Mouse (Mus musculus) heart, postnatal 0 days (tissue): ENCODE measurements around the gene Vps37d. TPM values are rescaled to one million over a fixed set of nuclear protein-coding genes. Genes with fewer than 3 reads are reported as not detected.
A peak's percentile ranks its signal among the peaks of the same experiment; 100 is the strongest.

Experiments
- ATAC-seq: fragments of 200-750 bp; cut with Nextera tagmentation; 2 replicates; pipeline ENCODE4 v1.8.0; 2017; ENCODE audit warnings: low read depth, moderate number of reproducible peaks, moderate library complexity; ENCODE audit not compliant: insufficient read depth
- DNase-seq: peaks from one replicate; pipeline ENCODE4 v3.0.0-alpha.2; 2016; ENCODE audit warnings: low spot score
- H3K27ac ChIP-seq: fragments of 300-500 bp; sonication (generic); 2 replicates; pipeline ENCODE4 v1.5.1; 2014; ENCODE audit warnings: low read depth, mild to moderate bottlenecking
- H3K27me3 ChIP-seq: fragments of 300-500 bp; sonication (generic); 2 replicates; pipeline ENCODE4 v1.6.1; 2014; ENCODE audit warnings: low read length, mixed read lengths; ENCODE audit not compliant: control insufficient read depth, insufficient read depth
- H3K36me3 ChIP-seq: fragments of 300-500 bp; sonication (generic); replicated peaks from 2 replicates; pipeline ENCODE4 v1.6.1; 2014; ENCODE audit warnings: low read length, mixed read lengths; ENCODE audit not compliant: control insufficient read depth, insufficient read depth
- H3K4me1 ChIP-seq: fragments of 300-500 bp; sonication (generic); 2 replicates; pipeline ENCODE4 v1.6.1; 2014; ENCODE audit warnings: antibody characterized with exemption; ENCODE audit not compliant: control insufficient read depth, insufficient read depth
- H3K4me2 ChIP-seq: fragments of 300-500 bp; sonication (generic); 2 replicates; pipeline ENCODE4 v1.6.1; 2014; ENCODE audit warnings: low read depth, mild to moderate bottlenecking, low read length, moderate library complexity
- H3K4me3 ChIP-seq: fragments of 300-500 bp; sonication (generic); 2 replicates; pipeline ENCODE4 v1.5.1; 2014; ENCODE audit warnings: low read depth, low read length
- H3K9ac ChIP-seq: fragments of 300-500 bp; sonication (generic); replicated peaks from 2 replicates; pipeline ENCODE4 v1.6.1; 2014; ENCODE audit warnings: low read depth, low read length, mixed read lengths
- H3K9me3 ChIP-seq: fragments of 300-500 bp; sonication (generic); replicated peaks from 2 replicates; pipeline ENCODE4 v1.6.1; 2016; ENCODE audit warnings: low read length; ENCODE audit not compliant: control insufficient read depth
- CTCF ChIP-seq: IDR thresholded peaks from 2 replicates; pipeline ENCODE4 v1.5.1; 2016; ENCODE audit warnings: antibody characterized with exemption, control low read depth, low read depth
- EP300 ChIP-seq: IDR thresholded peaks from 2 replicates; pipeline ENCODE4 v1.6.1; 2016; ENCODE audit warnings: antibody characterized with exemption, low read depth
- WGBS: fragments of 180-500 bp; shearing (Covaris S2); extraction: QIAGEN DNeasy Blood & Tissue Kit; methylation state at CpG from one replicate; pipeline ENCODE4 v1.1.7; 2014; 5-methylcytosine and 5-hydroxymethylcytosine counted together
- polyA plus RNA-seq: library from polyadenylated mRNA; unstranded; fragments of >200 nt; fragmentation: Nextera tagmentation; extraction: Ambion mirVana; gene quantifications from 2 replicates; pipeline ENCODE4 v1.2.1, GENCODE M21; 2015
- total RNA-seq: library from RNA; depleted of rRNA; stranded (reverse); fragments of >200 nt; gene quantifications from 2 replicates; pipeline ENCODE4 v1.2.3, GENCODE M21; 2014; ENCODE audit warnings: low replicate concordance

Gene Vps37d
- total and polyA plus RNA-seq, 2 experiments from 2014 or later = 1.0 to 5.6 TPM

DNA sequence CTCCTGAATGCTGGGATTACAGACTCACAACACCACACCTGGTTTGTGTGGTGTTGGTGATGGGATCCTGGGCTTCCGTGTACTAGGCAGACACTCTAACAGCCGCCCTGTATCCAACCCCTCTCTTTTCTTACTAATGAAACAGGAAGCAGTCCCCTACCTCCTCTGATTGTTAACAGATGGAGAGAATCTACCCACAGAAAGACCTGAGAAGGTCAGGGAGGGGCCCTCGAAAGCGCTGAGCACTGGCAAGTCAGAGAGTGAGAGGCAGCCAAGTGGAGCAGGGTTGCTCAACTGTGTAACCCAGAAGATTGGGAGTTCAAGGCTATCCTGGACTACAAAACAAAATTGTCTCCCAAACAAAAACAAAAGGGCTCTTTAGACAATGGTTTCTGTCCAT is 8.8 kb upstream of the Vps37d start:
- peaks cover 44% of the 10 kb centered on the region for H3K27me3 ChIP-seq
- H3K27ac ChIP-seq = no peak overlapping the region
- H3K9ac ChIP-seq = no peak overlapping the region
- no peak for DNase-seq
- no peak for ATAC-seq
- no peaks in the 10 kb centered on the region for H3K9me3 ChIP-seq
- no peak overlapping the region for H3K4me3 ChIP-seq
- H3K4me1 ChIP-seq = no peaks in the 10 kb centered on the region
- 61% methylated on average over 4 of the region's 4 CpGs for WGBS
- no peaks in the 10 kb centered on the region for H3K36me3 ChIP-seq
- H3K4me2 ChIP-seq = no peak overlapping the region
- TF ChIP-seq CTCF = no peak
- no peak for TF ChIP-seq EP300

DNA sequence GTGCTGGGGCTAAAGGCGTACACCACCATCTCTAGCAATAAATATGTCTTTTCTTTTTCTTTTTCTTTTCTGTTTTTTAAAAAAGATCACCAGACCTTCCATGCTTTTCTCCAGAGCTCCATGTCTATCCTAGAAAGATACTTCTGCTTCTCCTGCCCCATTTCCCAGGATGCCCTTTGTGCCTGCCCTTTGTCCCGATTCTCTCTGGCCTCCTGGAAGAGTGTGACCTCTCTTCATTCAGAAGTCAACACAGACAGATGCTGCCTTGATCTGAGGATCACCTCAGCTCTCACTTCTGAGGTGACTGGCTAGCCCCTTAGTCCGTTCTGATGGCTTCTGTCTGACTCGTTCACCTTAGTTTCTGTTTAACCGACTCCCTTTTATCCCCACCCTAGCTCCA is 2.5 kb upstream of the Vps37d start:
- Histone ChIP-seq H3K27ac (no peak overlapping the region), H3K9ac (no peak overlapping the region), H3K4me1 (no peaks in the 10 kb centered on the region), H3K9me3 (no peaks in the 10 kb centered on the region), H3K36me3 (no peaks in the 10 kb centered on the region), H3K4me2 (no peak overlapping the region), H3K27me3 (peaks cover 6% of the 10 kb centered on the region; the same call in 1 of the 2 replicates), H3K4me3 (no peak overlapping the region)
- TF ChIP-seq CTCF (no peak), EP300 (no peak)
- WGBS = 84% methylated on average over 5 of the region's 5 CpGs
- ATAC-seq (no peak), DNase-seq (no peak)

DNA sequence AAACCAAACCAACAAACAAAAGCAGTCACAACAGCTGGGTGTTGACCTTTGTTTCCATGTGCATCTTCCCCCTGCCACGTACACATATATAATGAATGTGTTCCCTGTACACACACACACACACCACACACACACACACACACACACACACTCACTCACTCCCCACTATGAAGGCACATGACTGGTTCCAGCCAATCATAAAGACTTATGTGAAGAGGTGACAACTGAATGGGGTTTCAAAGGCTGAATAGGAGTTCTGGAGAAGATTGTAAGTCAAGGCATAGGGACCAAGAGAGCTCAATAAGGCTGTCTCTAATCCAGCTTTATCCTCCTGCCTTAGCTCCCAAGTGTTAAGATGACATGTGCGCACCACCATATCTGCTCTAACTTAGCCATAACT is 1.5 kb upstream of the Vps37d start:
- peaks cover 6% of the 10 kb centered on the region; the same call in 1 of the 2 replicates for H3K27me3 ChIP-seq
- no peaks in the 10 kb centered on the region for H3K36me3 ChIP-seq
- no peak overlapping the region for H3K4me2 ChIP-seq
- no peaks in the 10 kb centered on the region for H3K9me3 ChIP-seq
- H3K4me1 ChIP-seq = no peaks in the 10 kb centered on the region
- ATAC-seq = no peak
- no peak overlapping the region for H3K4me3 ChIP-seq
- WGBS = 90% methylated on average over 2 of the region's 2 CpGs
- H3K9ac ChIP-seq = no peak overlapping the region
- no peak overlapping the region for H3K27ac ChIP-seq
- no peak for DNase-seq
- no peak for TF ChIP-seq EP300
- no peak for TF ChIP-seq CTCF

DNA sequence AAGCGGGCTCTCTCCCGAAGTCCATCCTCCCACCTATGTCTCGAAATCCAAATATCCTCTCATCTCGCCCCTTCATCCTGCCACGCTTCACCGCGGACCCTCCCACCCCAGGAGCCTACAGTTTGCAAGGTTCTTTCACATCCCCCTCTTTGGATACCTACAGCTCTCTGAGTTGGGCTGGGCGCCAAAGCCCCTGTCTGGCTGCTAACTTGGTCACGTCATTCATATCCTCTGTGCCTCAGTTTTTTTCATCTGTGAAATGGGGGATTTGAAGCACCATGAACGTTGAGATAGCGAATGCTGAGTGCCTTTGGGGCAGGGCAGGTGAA is 380 bp upstream of the Vps37d start:
- Histone ChIP-seq H3K36me3 (no peaks in the 10 kb centered on the region), H3K4me3 (peak overlapping the region; percentile 81), H3K9me3 (no peaks in the 10 kb centered on the region), H3K27ac (no peak overlapping the region), H3K27me3 (no peaks in the 10 kb centered on the region), H3K4me2 (peak overlapping the region; percentile 92), H3K9ac (no peak overlapping the region), H3K4me1 (no peaks in the 10 kb centered on the region)
- DNase-seq (no peak), ATAC-seq (no peak)
- TF ChIP-seq EP300 (no peak), CTCF (no peak)
- 3% methylated on average over 11 of the region's 11 CpGs for WGBS

DNA sequence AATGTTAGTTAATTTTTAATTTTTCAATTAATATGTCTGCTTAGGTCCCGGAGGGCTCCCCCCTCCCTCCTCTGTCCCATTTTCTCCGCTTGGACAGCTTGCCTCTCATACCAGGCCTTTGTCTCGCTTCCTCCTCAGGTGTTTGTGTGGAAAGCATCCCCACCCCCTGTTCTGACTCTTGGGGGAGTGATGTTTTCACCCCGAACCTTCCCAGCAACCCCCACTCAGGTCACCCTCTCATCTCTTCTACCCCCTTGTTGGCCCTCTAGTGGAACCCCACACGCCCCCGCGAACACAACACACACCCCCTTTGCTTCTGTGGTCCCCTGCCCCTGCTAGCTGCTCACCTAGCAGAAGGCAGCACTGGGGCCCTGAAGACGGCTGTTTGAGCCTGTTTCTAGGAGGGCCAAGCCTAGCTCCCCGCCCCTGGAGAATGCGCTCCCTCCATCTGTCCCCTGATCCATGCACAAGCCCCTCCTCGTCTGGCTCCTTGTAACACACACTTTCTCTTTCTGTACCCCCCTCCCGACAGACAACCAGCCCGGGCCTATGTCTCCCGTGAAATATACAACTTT is 1.0 kb downstream of the Vps37d start:
- Histone ChIP-seq H3K36me3 (no peaks in the 10 kb centered on the region), H3K4me3 (peak overlapping the region; percentile 81), H3K9ac (0 out of 2 replicates have a peak overlapping the region, but pooled peaks have one; percentile 79), H3K4me1 (no peaks in the 10 kb centered on the region), H3K9me3 (no peaks in the 10 kb centered on the region), H3K27me3 (no peaks in the 10 kb centered on the region), H3K27ac (no peak overlapping the region), H3K4me2 (peak overlapping the region; percentile 92)
- TF ChIP-seq EP300 (no peak), CTCF (no peak)
- 35% methylated on average over 14 of the region's 14 CpGs for WGBS
- ATAC-seq (no peak), DNase-seq (no peak)

DNA sequence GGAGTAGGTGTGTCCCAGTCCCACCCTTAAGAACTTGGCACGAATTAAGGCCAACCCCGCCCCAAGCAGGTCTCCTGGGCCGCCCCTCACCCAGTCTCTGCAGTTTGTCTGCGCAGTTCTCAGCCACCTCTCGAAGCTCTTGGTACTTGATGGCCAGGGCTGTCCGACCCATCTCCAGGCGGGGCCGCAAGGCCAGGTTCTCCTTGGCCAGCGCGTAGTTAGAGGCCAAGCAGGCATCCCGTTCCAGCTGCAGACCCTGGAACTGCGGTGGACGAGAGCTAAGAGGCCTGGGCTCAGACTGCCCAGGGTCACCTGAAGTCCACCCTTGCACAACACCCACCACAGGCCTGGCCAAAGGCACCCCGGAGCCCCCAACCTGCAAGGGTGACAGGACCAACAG is 1.7 kb downstream of the Vps37d start:
- Histone ChIP-seq H3K9ac (no peak overlapping the region), H3K36me3 (no peaks in the 10 kb centered on the region), H3K4me1 (no peaks in the 10 kb centered on the region), H3K4me2 (no peak overlapping the region), H3K9me3 (no peaks in the 10 kb centered on the region), H3K4me3 (no peak overlapping the region), H3K27ac (no peak overlapping the region), H3K27me3 (no peaks in the 10 kb centered on the region)
- TF ChIP-seq EP300 (no peak), CTCF (no peak)
- ATAC-seq = no peak
- WGBS = 84% methylated on average over 14 of the region's 14 CpGs
- DNase-seq = no peak
